Mouse (Mus musculus): ENCODE data around the gene Sgms1. TPM values are rescaled to one million over a fixed set of nuclear protein-coding genes. Genes with fewer than 3 reads are reported as not detected.
A peak's percentile ranks its signal among the peaks of the same experiment; 100 is the strongest.

Sgms1 gene
- total RNA-seq, 2 experiments from 2014 or later: 84.4 to 112 TPM

GRCm38 (mm10) chr19:32129281-32129680 is 260.2 kb downstream of the Sgms1 start:
- ATAC-seq (replicated peaks; ENCODE audit: low FRiP score, poor library complexity, severe bottlenecking): no peak

- ATAC-seq (replicated peaks; ENCODE audit: low FRiP score, poor library complexity, severe bottlenecking): peak; percentile 71
Observed at GRCm38 (mm10) chr19:32127180-32127850, 262.2 kb downstream of the Sgms1 start.

- ATAC-seq (replicated peaks; ENCODE audit: low FRiP score, poor library complexity, severe bottlenecking): no peak
Observed at GRCm38 (mm10) chr19:32124155-32124554, 265.4 kb downstream of the Sgms1 start.

GRCm38 (mm10) chr19:32123196-32123595 is 266.3 kb downstream of the Sgms1 start:
- ATAC-seq (replicated peaks; ENCODE audit: low FRiP score, poor library complexity, severe bottlenecking): no peak

- ATAC-seq (replicated peaks; ENCODE audit: low FRiP score, poor library complexity, severe bottlenecking): no peak
Observed at GRCm38 (mm10) chr19:32120798-32121197, 268.7 kb downstream of the Sgms1 start.

GRCm38 (mm10) chr19:32119666-32120065 is 269.8 kb downstream of the Sgms1 start:
- no peak for ATAC-seq (replicated peaks; ENCODE audit: low FRiP score, poor library complexity, severe bottlenecking)

- no peak for ATAC-seq (replicated peaks; ENCODE audit: low FRiP score, poor library complexity, severe bottlenecking)
Observed at GRCm38 (mm10) chr19:32118496-32118895, 271.0 kb downstream of the Sgms1 start.

- ATAC-seq (replicated peaks; ENCODE audit: low FRiP score, poor library complexity, severe bottlenecking): no peak
Observed at GRCm38 (mm10) chr19:32117484-32118018, 272.0 kb downstream of the Sgms1 start.

GRCm38 (mm10) chr19:32111866-32112790 is 277.4 kb downstream of the Sgms1 start:
- ATAC-seq (replicated peaks; ENCODE audit: low FRiP score, poor library complexity, severe bottlenecking): no peak

GRCm38 (mm10) chr19:32107771-32108306 is 281.7 kb downstream of the Sgms1 start, which contains the start of gene Asah2:
Gene Asah2, minus strand, starts transcription at chr19:32108211.
- peak; percentile 95 for ATAC-seq (replicated peaks; ENCODE audit: low FRiP score, poor library complexity, severe bottlenecking)

GRCm38 (mm10) chr19:32106750-32107149 is 282.8 kb downstream of the Sgms1 start:
- ATAC-seq (replicated peaks; ENCODE audit: low FRiP score, poor library complexity, severe bottlenecking): no peak

GRCm38 (mm10) chr19:32104217-32104616 is 285.3 kb downstream of the Sgms1 start:
- ATAC-seq (replicated peaks; ENCODE audit: low FRiP score, poor library complexity, severe bottlenecking): no peak

- ATAC-seq (replicated peaks; ENCODE audit: low FRiP score, poor library complexity, severe bottlenecking): no peak
Observed at GRCm38 (mm10) chr19:32102976-32103300, 286.6 kb downstream of the Sgms1 start.

- ATAC-seq (replicated peaks; ENCODE audit: low FRiP score, poor library complexity, severe bottlenecking): no peak
Observed at GRCm38 (mm10) chr19:32102294-32102975, 287.1 kb downstream of the Sgms1 start.

GRCm38 (mm10) chr19:32098582-32098981 is 290.9 kb downstream of the Sgms1 start:
- no peak for ATAC-seq (replicated peaks; ENCODE audit: low FRiP score, poor library complexity, severe bottlenecking)

- no peak for ATAC-seq (replicated peaks; ENCODE audit: low FRiP score, poor library complexity, severe bottlenecking)
Observed at GRCm38 (mm10) chr19:32092358-32092757, 297.2 kb downstream of the Sgms1 start.

GRCm38 (mm10) chr19:32090804-32091203 is 298.7 kb downstream of the Sgms1 start:
- ATAC-seq (replicated peaks; ENCODE audit: low FRiP score, poor library complexity, severe bottlenecking): peak; percentile 65; the same call in 1 of the 2 replicates

GRCm38 (mm10) chr19:32088570-32088969 is 300.9 kb downstream of the Sgms1 start:
- no peak for ATAC-seq (replicated peaks; ENCODE audit: low FRiP score, poor library complexity, severe bottlenecking)

GRCm38 (mm10) chr19:32087736-32088470 is 301.6 kb downstream of the Sgms1 start:
- ATAC-seq (replicated peaks; ENCODE audit: low FRiP score, poor library complexity, severe bottlenecking): no peak

Measured in erythroblast, adult 5-6 weeks (primary cell).